Mouse (Mus musculus) MN1 (cell line): ENCODE results near the gene Nthl1.
"Not testable (repeated sequence)": the region's sequence is repeated elsewhere in the genome, so short reads cannot be mapped to it uniquely, and the experiment has no call there.

Experiments used
- DNase-seq: peaks from one replicate; pipeline ENCODE4 v3.0.0-alpha.2; 2016; ENCODE audit warnings: low spot score

Gene Nthl1

GRCm38 (mm10) chr17:24650070-24650616 lies 17.7 kb downstream of the Nthl1 start, which contains the start of gene Slc9a3r2:
Slc9a3r2 (minus strand) TSS chr17:24650327.
- peak; percentile 64 for DNase-seq

GRCm38 (mm10) chr17:24650766-24651165 lies 18.3 kb downstream of the Nthl1 start:
- no peak for DNase-seq

GRCm38 (mm10) chr17:24651835-24652234 lies 19.4 kb downstream of the Nthl1 start:
- DNase-seq: no peak

GRCm38 (mm10) chr17:24653967-24654710 lies 21.7 kb downstream of the Nthl1 start:
- peak; percentile 48 for DNase-seq

GRCm38 (mm10) chr17:24654969-24655368 lies 22.5 kb downstream of the Nthl1 start:
- DNase-seq: no peak

GRCm38 (mm10) chr17:24658017-24658758 lies 25.7 kb downstream of the Nthl1 start, which contains the start of gene Npw:
Npw (minus strand) TSS chr17:24658457.
- no peak for DNase-seq

GRCm38 (mm10) chr17:24667011-24667410 lies 34.5 kb downstream of the Nthl1 start:
- DNase-seq: peak; percentile 68

GRCm38 (mm10) chr17:24667416-24667815 lies 34.9 kb downstream of the Nthl1 start:
- DNase-seq: peak; percentile 81

- DNase-seq: not testable (repeated sequence)
Measured at GRCm38 (mm10) chr17:24669214-24669544, 36.7 kb downstream of the Nthl1 start.

- DNase-seq: peak; percentile 97
Measured at GRCm38 (mm10) chr17:24669545-24670245, 37.2 kb downstream of the Nthl1 start, which contains the start of gene Zfp598. Zfp598 (plus strand) TSS chr17:24669687.

GRCm38 (mm10) chr17:24670246-24670844 lies 37.9 kb downstream of the Nthl1 start:
- DNase-seq: no peak

- no peak for DNase-seq
Measured at GRCm38 (mm10) chr17:24671346-24671745, 38.9 kb downstream of the Nthl1 start.

- peak; percentile 76 for DNase-seq
Measured at GRCm38 (mm10) chr17:24672141-24672540, 39.7 kb downstream of the Nthl1 start.

GRCm38 (mm10) chr17:24674277-24674676 lies 41.8 kb downstream of the Nthl1 start:
- DNase-seq: no peak

GRCm38 (mm10) chr17:24676187-24676586 lies 43.7 kb downstream of the Nthl1 start:
- peak; percentile 80 for DNase-seq

GRCm38 (mm10) chr17:24676877-24677276 lies 44.4 kb downstream of the Nthl1 start:
- no peak for DNase-seq

- no peak for DNase-seq
Measured at GRCm38 (mm10) chr17:24677500-24678080, 45.1 kb downstream of the Nthl1 start.

- DNase-seq: no peak
Measured at GRCm38 (mm10) chr17:24686514-24686913, 54.0 kb downstream of the Nthl1 start.

GRCm38 (mm10) chr17:24687146-24687595 lies 54.7 kb downstream of the Nthl1 start:
- no peak for DNase-seq

- DNase-seq: no peak
Measured at GRCm38 (mm10) chr17:24687599-24687998, 55.1 kb downstream of the Nthl1 start.
